Mouse (Mus musculus): Measurements from ENCODE around the gene Id1. TPM values are rescaled to one million over a fixed set of nuclear protein-coding genes. Genes with fewer than 3 reads are reported as not detected.

Gene Id1
- total and polyA plus RNA-seq, 2 experiments from 2014 or later: 104 to 198 TPM

DNA sequence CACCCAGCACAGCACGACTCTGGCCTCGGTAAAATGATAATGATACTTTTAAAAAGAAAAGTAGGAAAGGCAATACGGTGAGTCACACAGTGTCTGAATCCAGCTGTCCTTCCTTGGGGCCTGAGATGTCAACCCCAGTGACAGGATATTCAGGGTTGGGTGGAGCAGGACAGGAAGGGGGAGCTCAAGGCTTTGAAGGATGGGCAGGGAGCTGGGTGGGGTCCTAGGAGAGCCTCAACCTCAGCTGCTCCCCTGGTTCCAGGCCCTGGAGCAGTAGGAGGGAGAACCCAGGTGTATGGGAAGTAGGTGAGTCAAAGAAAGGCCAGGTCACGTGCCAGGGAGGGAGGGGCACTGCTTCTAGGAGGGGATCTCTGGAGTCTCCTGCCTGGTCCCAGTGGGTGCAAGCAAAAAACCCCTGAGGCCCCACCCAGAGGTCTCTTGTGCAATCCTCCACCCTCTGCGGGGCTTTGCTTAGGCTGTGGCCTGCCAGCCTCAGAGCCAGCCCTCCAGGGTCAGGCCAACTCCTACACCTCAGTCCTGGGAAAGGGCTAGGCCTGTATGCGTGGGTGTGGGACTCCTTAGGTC, 9.2 kb upstream of the Id1 start:
- WGBS: 73% methylated on average over 6 of the region's 6 CpGs
- no peak overlapping the region for H3K27ac ChIP-seq
- H3K4me2 ChIP-seq (ENCODE audit: low read depth, low read length): no peak overlapping the region
- no peak overlapping the region for H3K4me3 ChIP-seq (ENCODE audit: low read length)
- no peak for TF ChIP-seq CTCF (IDR thresholded peaks at IDR 0.05; ENCODE audit: low read depth)
- peaks cover 10% of the 10 kb centered on the region; the same call in 1 of the 2 replicates for H3K4me1 ChIP-seq (ENCODE audit: insufficient read depth, low read length)
- no peak overlapping the region for H3K9ac ChIP-seq (replicated peaks; ENCODE audit: low read length)
- DNase-seq (ENCODE audit: low spot score): no peak
- H3K27me3 ChIP-seq (ENCODE audit: insufficient read depth, low read length): no peaks in the 10 kb centered on the region
- no peaks in the 10 kb centered on the region for H3K36me3 ChIP-seq (ENCODE audit: insufficient read depth, low read length)
- no peaks in the 10 kb centered on the region for H3K9me3 ChIP-seq (ENCODE audit: low read length)
- ATAC-seq: no peak

DNA sequence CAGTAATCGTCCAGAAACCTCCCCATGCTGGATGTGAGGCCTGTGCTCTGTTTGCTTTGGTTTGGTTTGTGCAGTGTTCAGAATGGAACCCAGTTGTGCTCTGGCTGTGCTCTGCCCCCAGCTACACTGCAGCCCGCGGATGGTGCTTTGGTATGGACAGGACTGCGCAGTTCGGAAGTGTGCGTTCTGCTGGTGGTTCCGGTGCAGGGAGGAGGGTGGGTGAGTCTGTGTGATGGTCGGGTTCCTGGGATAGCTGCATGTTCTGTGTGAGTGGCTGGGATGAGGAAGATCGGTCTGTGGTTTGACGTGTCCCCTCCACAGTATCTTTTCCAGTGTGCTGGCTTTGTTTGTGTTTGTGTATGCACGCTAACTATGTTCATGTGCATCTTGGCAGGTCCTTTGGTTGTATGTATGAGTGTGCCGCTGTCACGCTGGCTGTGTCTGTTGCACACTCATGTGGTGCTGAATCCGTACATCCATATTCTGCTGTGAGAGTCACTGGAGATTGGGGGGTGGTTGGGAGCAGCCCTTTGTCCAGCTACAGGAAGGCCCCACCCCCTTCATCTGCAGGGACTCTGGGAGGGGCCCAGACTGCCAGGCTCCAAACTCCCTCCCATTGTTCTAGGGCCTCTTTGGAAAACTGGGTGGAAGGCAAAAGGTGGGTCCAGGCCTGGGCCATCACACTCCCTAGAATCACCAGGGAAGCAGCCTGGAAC, 8.1 kb upstream of the Id1 start:
- Histone ChIP-seq H3K9me3 (ENCODE audit: low read length) (no peaks in the 10 kb centered on the region), H3K27ac (peak overlapping the region; percentile 32; the same call in 1 of the 2 replicates), H3K36me3 (ENCODE audit: insufficient read depth, low read length) (no peaks in the 10 kb centered on the region), H3K4me3 (ENCODE audit: low read length) (no peak overlapping the region), H3K9ac (replicated peaks; ENCODE audit: low read length) (no peak overlapping the region), H3K4me1 (ENCODE audit: insufficient read depth, low read length) (peaks cover 10% of the 10 kb centered on the region; the same call in 1 of the 2 replicates), H3K4me2 (ENCODE audit: low read depth, low read length) (no peak overlapping the region), H3K27me3 (ENCODE audit: insufficient read depth, low read length) (no peaks in the 10 kb centered on the region)
- ATAC-seq: no peak
- 69% methylated on average over 14 of the region's 14 CpGs for WGBS
- no peak for DNase-seq (ENCODE audit: low spot score)
- no peak for TF ChIP-seq CTCF (IDR thresholded peaks at IDR 0.05; ENCODE audit: low read depth)

DNA sequence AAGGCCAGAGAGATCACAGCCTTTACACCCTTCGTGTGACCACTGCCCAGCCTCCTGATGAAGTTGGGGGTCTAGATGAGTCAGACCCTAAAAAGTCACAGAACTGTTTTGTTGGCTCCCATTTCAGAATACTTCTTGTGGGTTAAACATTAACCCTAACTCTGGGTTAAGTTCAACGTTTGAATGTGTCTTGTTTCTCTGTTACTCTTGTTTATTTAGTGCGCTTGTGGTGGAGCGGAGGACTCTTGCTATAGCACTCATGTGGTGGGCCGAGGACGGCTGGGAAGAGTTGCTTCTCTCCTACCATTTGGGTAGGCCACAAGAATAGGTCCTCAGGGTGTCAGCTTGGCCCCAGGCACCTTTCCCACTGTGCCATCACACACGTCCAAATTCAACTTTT, 7.5 kb upstream of the Id1 start:
- Histone ChIP-seq H3K9me3 (ENCODE audit: low read length) (no peaks in the 10 kb centered on the region), H3K4me2 (ENCODE audit: low read depth, low read length) (no peak overlapping the region), H3K9ac (replicated peaks; ENCODE audit: low read length) (no peak overlapping the region), H3K27ac (no peak overlapping the region), H3K27me3 (ENCODE audit: insufficient read depth, low read length) (no peaks in the 10 kb centered on the region), H3K4me3 (ENCODE audit: low read length) (no peak overlapping the region), H3K4me1 (ENCODE audit: insufficient read depth, low read length) (peaks cover 10% of the 10 kb centered on the region; the same call in 1 of the 2 replicates), H3K36me3 (ENCODE audit: insufficient read depth, low read length) (no peaks in the 10 kb centered on the region)
- no peak for ATAC-seq
- DNase-seq (ENCODE audit: low spot score): no peak
- TF ChIP-seq CTCF (IDR thresholded peaks at IDR 0.05; ENCODE audit: low read depth): no peak
- 84% methylated on average over 7 of the region's 7 CpGs for WGBS

GRCm38 (mm10) chr2:152729013-152729635, 6.9 kb upstream of the Id1 start:
- Histone ChIP-seq H3K9me3 (ENCODE audit: low read length) (no peaks in the 10 kb centered on the region), H3K27me3 (ENCODE audit: insufficient read depth, low read length) (no peaks in the 10 kb centered on the region), H3K4me3 (ENCODE audit: low read length) (no peak overlapping the region), H3K4me2 (ENCODE audit: low read depth, low read length) (no peak overlapping the region), H3K36me3 (ENCODE audit: insufficient read depth, low read length) (no peaks in the 10 kb centered on the region), H3K9ac (replicated peaks; ENCODE audit: low read length) (no peak overlapping the region), H3K27ac (peak overlapping the region; percentile 63; the same call in 1 of the 2 replicates), H3K4me1 (ENCODE audit: insufficient read depth, low read length) (peaks cover 7% of the 10 kb centered on the region; the same call in 1 of the 2 replicates)
- TF ChIP-seq CTCF (IDR thresholded peaks at IDR 0.05; ENCODE audit: low read depth): no peak
- no peak for ATAC-seq
- no peak for DNase-seq (ENCODE audit: low spot score)
- WGBS: 57% methylated on average over 8 of the region's 8 CpGs

DNA sequence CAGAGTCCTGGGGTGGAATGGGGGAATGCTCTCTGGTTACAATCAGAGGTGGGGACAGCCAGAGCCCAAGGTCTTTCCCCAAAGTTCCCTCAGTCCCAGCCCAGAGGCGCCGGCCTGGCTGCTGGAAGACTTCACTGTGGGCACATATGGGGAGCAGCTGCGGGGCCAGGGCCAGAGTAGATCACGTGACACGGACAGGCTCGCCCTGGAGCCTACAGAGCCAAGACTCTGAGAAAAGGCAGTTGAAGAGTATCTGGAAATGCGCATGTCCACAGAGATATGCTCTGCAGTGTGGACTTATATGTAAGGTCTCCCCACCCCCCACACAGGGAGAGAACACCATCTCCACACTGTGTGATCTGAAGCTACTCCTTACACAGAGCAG, 6.4 kb upstream of the Id1 start:
- Histone ChIP-seq H3K4me3 (ENCODE audit: low read length) (no peak overlapping the region), H3K4me1 (ENCODE audit: insufficient read depth, low read length) (peaks cover 9% of the 10 kb centered on the region), H3K9ac (replicated peaks; ENCODE audit: low read length) (0 out of 2 replicates have a peak overlapping the region, but pooled peaks have one; percentile 17), H3K36me3 (ENCODE audit: insufficient read depth, low read length) (no peaks in the 10 kb centered on the region), H3K27me3 (ENCODE audit: insufficient read depth, low read length) (no peaks in the 10 kb centered on the region), H3K9me3 (ENCODE audit: low read length) (no peaks in the 10 kb centered on the region), H3K27ac (peak overlapping the region; percentile 63), H3K4me2 (ENCODE audit: low read depth, low read length) (no peak overlapping the region)
- no peak for TF ChIP-seq CTCF (IDR thresholded peaks at IDR 0.05; ENCODE audit: low read depth)
- DNase-seq (ENCODE audit: low spot score) (peak; percentile 63), ATAC-seq (peak; percentile 64; the same call in 1 of the 2 replicates)
- 35% methylated on average over 7 of the region's 7 CpGs for WGBS

DNA sequence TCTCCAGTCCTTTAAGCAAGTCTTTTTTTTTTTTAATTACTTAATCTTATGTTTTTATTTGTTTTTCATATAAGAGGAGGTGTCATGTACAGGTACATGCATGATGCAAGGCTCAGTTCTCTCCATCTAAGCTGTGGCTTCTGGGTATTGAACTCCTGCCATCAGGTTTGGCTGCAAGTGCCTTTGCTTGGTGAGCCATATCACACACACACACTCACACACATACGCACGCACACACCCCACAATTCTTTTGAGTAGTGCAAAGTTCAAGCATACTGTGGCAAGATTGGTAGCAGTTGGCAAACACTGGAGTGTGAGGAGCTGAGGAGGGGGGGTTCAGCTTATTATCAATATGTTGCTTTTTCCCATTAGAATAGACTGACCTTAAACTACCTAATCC, 2.9 kb upstream of the Id1 start:
- H3K4me1 ChIP-seq (ENCODE audit: insufficient read depth, low read length): peaks cover 14% of the 10 kb centered on the region
- WGBS: 72% methylated on average over 2 of the region's 2 CpGs
- TF ChIP-seq CTCF (IDR thresholded peaks at IDR 0.05; ENCODE audit: low read depth): no peak

More for the DNA sequence above, 2.9 kb upstream of the Id1 start:
- no peak overlapping the region for H3K4me2 ChIP-seq (ENCODE audit: low read depth, low read length)
- no peaks in the 10 kb centered on the region for H3K36me3 ChIP-seq (ENCODE audit: insufficient read depth, low read length)
- H3K4me3 ChIP-seq (ENCODE audit: low read length): no peak overlapping the region
- DNase-seq (ENCODE audit: low spot score): no peak
- H3K9me3 ChIP-seq (ENCODE audit: low read length): no peaks in the 10 kb centered on the region
- no peak for ATAC-seq
- no peak overlapping the region for H3K27ac ChIP-seq
- H3K9ac ChIP-seq (replicated peaks; ENCODE audit: low read length): no peak overlapping the region
- no peaks in the 10 kb centered on the region for H3K27me3 ChIP-seq (ENCODE audit: insufficient read depth, low read length)
